Mouse (Mus musculus) liver, postnatal 0 days (tissue): ENCODE data around the gene Bpgm.
A peak's percentile ranks its signal among the peaks of the same experiment; 100 is the strongest.

ENCODE experiments used
- CTCF ChIP-seq: sonication (generic); IDR thresholded peaks from 2 replicates; pipeline ENCODE4 v1.5.1; 2016; ENCODE audit warnings: antibody characterized with exemption, low read depth
- EP300 ChIP-seq: IDR thresholded peaks from 2 replicates; pipeline ENCODE4 v1.6.1; 2016; ENCODE audit warnings: antibody characterized with exemption, low read depth, mild to moderate bottlenecking

GRCm38 (mm10) chr6:34514655-34515054, 38.6 kb downstream of the Bpgm start:
- TF ChIP-seq CTCF: peak; percentile 45
- TF ChIP-seq EP300: no peak
